Mouse (Mus musculus) kidney, embryonic 16.5 days (tissue): ENCODE results near the gene Shq1. TPM values are rescaled to one million over a fixed set of nuclear protein-coding genes. Genes with fewer than 3 reads are reported as not detected.

ENCODE experiments used
- ATAC-seq: fragments of 200-750 bp; cut with Nextera tagmentation; 2 replicates; pipeline ENCODE4 v1.8.0; 2017; ENCODE audit warnings: moderate TSS enrichment; ENCODE audit not compliant: low FRiP score, low TSS enrichment
- H3K27ac ChIP-seq: fragments of 300-500 bp; sonication (generic); 2 replicates; pipeline ENCODE4 v1.5.1; 2014; ENCODE audit warnings: low read length
- H3K27me3 ChIP-seq: fragments of 300-500 bp; sonication (generic); 2 replicates; pipeline ENCODE4 v1.6.1; 2014; ENCODE audit warnings: low read length, control low read depth, mixed read lengths; ENCODE audit not compliant: insufficient read depth
- H3K36me3 ChIP-seq: fragments of 300-500 bp; sonication (generic); 2 replicates; pipeline ENCODE4 v1.6.1; 2014; ENCODE audit warnings: low read length, control low read depth, mixed read lengths; ENCODE audit not compliant: insufficient read depth
- H3K4me1 ChIP-seq: fragments of 300-500 bp; sonication (generic); 2 replicates; pipeline ENCODE4 v1.6.1; 2014; ENCODE audit warnings: low read length, control low read depth, mixed read lengths; ENCODE audit not compliant: insufficient read depth
- H3K4me2 ChIP-seq: fragments of 300-500 bp; sonication (generic); replicated peaks from 2 replicates; pipeline ENCODE4 v1.6.1; 2014; ENCODE audit warnings: low read depth, low read length
- H3K4me3 ChIP-seq: fragments of 300-500 bp; sonication (generic); 2 replicates; pipeline ENCODE4 v1.5.1; 2014; ENCODE audit warnings: mild to moderate bottlenecking, low read length
- H3K9ac ChIP-seq: fragments of 300-500 bp; sonication (generic); replicated peaks from 2 replicates; pipeline ENCODE4 v1.6.1; 2014; ENCODE audit warnings: low read length
- H3K9me3 ChIP-seq: fragments of 300-500 bp; sonication (generic); 2 replicates; pipeline ENCODE4 v1.6.1; 2016; ENCODE audit warnings: low read length, control low read depth
- WGBS: fragments of 180-500 bp; shearing (Covaris S2); extraction: QIAGEN DNeasy Blood & Tissue Kit; methylation state at CpG from one replicate; pipeline ENCODE4 v1.1.7; 2014; 5-methylcytosine and 5-hydroxymethylcytosine counted together
- polyA plus RNA-seq: library from polyadenylated mRNA; unstranded; fragments of >200 nt; fragmentation: Nextera tagmentation; extraction: Ambion mirVana; gene quantifications from 2 replicates; pipeline ENCODE4 v1.2.1, GENCODE M21; 2015

Gene Shq1
- polyA plus RNA-seq, 1 experiment from 2014 or later = 20.8 TPM

DNA sequence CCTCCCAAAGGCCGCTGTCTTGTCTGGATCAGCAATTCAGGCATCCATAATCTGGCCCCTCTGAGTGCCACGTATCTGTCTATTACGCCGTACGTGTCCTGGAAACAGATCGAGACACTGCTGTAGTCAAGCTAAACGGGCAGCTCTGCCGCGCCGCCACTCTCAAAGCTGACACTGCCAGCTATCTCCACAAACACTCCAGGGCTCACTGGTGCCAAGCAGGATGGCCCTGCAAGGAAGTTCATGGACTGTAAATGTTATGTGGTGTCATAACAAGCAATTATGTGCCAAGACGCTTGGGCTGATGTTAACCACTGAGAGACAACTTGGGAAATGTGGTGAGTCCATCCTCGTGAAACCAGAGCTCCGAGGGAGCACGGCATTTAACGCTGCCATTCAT lies 26.3 kb downstream of the Shq1 start:
- H3K27ac ChIP-seq = no peak overlapping the region
- no peaks in the 10 kb centered on the region for H3K9me3 ChIP-seq
- H3K4me1 ChIP-seq = 0 out of 2 replicates have a peak, but pooled peaks cover 3% of the 10 kb centered on the region
- no peaks in the 10 kb centered on the region for H3K27me3 ChIP-seq
- no peak for ATAC-seq
- H3K4me3 ChIP-seq = no peak overlapping the region
- 88% methylated on average over 15 of the region's 15 CpGs for WGBS
- no peak overlapping the region for H3K9ac ChIP-seq
- 0 out of 2 replicates have a peak, but pooled peaks cover 4% of the 10 kb centered on the region for H3K36me3 ChIP-seq
- no peak overlapping the region for H3K4me2 ChIP-seq

DNA sequence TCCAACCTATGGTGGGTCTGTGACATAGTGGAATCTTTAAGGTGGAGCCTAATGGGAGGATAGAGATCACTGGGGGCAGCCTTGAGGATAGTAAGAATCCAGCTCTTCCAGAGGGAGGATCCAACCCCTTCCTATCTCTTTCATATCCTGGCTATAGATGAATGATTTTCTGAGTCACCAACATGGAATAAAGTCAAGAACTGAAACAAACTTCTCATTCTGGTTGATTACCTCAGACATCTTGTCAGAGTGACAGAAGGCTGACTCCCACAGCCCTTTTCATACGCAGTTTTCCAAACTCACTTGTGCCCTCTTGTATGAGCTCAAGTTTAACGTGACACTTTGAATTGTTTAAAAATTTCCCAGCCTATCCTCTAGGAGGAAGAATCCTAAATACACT lies 28.2 kb downstream of the Shq1 start:
- ATAC-seq = no peak

DNA sequence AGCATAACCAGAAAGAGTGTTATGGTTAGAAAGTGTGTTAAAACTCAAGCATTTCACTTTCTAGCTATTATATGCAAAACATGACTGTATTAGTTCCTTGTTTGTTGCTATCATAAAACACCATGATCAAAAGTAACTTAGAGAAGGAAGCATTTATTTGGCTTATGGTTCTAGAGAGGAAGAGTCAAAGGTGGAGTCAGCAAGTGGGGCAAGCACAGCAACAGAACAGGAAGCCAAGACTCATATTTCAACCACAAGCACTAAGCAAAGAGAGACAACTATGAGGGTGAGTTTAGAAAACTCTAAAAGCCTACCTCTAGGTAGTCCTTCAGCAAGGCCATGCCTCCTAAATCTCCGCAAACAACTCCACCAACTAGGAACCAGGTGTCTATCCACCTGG lies 30.4 kb downstream of the Shq1 start:
- no peak overlapping the region for H3K4me2 ChIP-seq
- H3K27ac ChIP-seq = no peak overlapping the region
- no peaks in the 10 kb centered on the region for H3K9me3 ChIP-seq
- H3K27me3 ChIP-seq = no peaks in the 10 kb centered on the region
- ATAC-seq = no peak
- no peak overlapping the region for H3K9ac ChIP-seq
- no peak overlapping the region for H3K4me3 ChIP-seq
- 100% methylated on average over 1 of the region's 1 CpGs for WGBS
- 0 out of 2 replicates have a peak, but pooled peaks cover under 1% of the 10 kb centered on the region for H3K4me1 ChIP-seq
- no peaks in the 10 kb centered on the region for H3K36me3 ChIP-seq

More for the DNA sequence above, 28.2 kb downstream of the Shq1 start:
- no peak overlapping the region for H3K4me2 ChIP-seq
- no peaks in the 10 kb centered on the region for H3K9me3 ChIP-seq
- H3K27me3 ChIP-seq = no peaks in the 10 kb centered on the region
- no peak overlapping the region for H3K27ac ChIP-seq
- no peak overlapping the region for H3K4me3 ChIP-seq
- H3K9ac ChIP-seq = no peak overlapping the region
- H3K4me1 ChIP-seq = 0 out of 2 replicates have a peak, but pooled peaks cover 3% of the 10 kb centered on the region
- 69% methylated on average over 2 of the region's 2 CpGs for WGBS
- 0 out of 2 replicates have a peak, but pooled peaks cover 4% of the 10 kb centered on the region for H3K36me3 ChIP-seq

DNA sequence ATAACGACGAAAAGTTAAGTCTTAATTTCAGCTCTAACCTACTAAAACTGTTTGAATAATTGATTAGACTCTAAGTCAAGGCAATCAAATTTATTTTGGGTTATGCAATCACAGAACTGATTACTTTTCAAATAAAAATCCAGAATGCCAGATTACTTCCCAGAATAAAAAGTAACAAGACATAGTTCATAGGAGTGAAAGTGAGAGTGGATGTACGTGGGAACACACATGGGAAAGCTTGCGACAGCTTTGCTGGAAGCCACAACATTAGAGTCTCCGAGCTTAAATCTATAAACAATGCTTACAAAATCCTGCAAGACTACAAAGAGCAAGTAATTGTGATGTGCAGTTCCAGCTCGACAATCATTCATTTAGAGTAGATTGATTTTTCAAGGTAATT lies 41.9 kb downstream of the Shq1 start:
- no peaks in the 10 kb centered on the region for H3K36me3 ChIP-seq
- H3K4me3 ChIP-seq = no peak overlapping the region
- no peak for ATAC-seq
- no peak overlapping the region for H3K27ac ChIP-seq
- 87% methylated on average over 6 of the region's 6 CpGs for WGBS
- no peaks in the 10 kb centered on the region for H3K4me1 ChIP-seq
- H3K4me2 ChIP-seq = no peak overlapping the region
- H3K9ac ChIP-seq = no peak overlapping the region
- H3K9me3 ChIP-seq = no peaks in the 10 kb centered on the region
- no peaks in the 10 kb centered on the region for H3K27me3 ChIP-seq

DNA sequence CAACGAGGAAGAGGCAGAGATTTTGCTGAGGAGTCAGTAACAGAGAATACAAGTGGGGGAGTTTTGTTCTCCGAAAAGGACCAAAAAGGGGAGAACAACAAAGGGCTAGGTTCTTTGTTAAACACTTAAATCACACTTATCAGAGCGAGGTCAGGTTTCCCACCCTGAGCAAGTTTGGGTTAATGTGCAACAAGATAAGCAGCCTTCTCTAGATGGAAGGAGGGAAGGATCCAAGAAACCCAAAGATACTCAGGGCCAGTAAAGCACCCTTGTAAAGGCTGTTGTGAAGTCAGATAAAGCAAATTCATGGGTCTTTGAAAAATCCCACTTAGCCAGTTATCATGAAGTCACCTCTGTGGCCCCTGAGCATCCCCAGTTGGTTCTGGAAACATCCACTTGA lies 42.7 kb downstream of the Shq1 start:
- no peak overlapping the region for H3K4me3 ChIP-seq
- ATAC-seq = no peak

DNA sequence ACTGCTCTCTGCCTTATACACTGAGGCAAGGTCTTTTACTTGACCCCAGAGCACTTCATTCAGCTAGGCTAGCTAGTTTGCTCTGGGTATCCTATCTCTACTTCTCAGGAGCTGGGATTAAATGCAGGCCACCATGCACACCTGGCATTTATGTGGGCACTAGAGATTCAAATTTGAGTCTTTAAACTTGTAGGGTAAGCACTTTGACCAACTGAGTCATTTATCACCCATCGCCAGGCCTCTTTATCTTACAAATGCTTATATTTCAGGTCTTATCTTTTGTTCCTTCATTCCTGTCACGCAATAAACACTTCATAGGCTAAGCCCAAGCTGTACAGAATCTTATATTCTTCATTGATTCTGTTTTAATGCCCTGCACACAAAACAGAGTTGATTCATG lies 47.0 kb downstream of the Shq1 start:
- Histone ChIP-seq H3K4me1 (no peaks in the 10 kb centered on the region; the same call in 1 of the 2 replicates), H3K9me3 (no peaks in the 10 kb centered on the region), H3K27me3 (no peaks in the 10 kb centered on the region), H3K9ac (no peak overlapping the region), H3K4me3 (no peak overlapping the region), H3K4me2 (no peak overlapping the region), H3K27ac (no peak overlapping the region), H3K36me3 (no peaks in the 10 kb centered on the region)
- ATAC-seq = no peak
- 89% methylated on average over 2 of the region's 2 CpGs for WGBS

More for the DNA sequence above, 42.7 kb downstream of the Shq1 start:
- H3K9ac ChIP-seq = no peak overlapping the region
- H3K9me3 ChIP-seq = no peaks in the 10 kb centered on the region
- no peak overlapping the region for H3K27ac ChIP-seq
- H3K36me3 ChIP-seq = no peaks in the 10 kb centered on the region
- H3K27me3 ChIP-seq = no peaks in the 10 kb centered on the region
- no peaks in the 10 kb centered on the region for H3K4me1 ChIP-seq
- WGBS = 47% methylated on average over 3 of the region's 3 CpGs
- no peak overlapping the region for H3K4me2 ChIP-seq

DNA sequence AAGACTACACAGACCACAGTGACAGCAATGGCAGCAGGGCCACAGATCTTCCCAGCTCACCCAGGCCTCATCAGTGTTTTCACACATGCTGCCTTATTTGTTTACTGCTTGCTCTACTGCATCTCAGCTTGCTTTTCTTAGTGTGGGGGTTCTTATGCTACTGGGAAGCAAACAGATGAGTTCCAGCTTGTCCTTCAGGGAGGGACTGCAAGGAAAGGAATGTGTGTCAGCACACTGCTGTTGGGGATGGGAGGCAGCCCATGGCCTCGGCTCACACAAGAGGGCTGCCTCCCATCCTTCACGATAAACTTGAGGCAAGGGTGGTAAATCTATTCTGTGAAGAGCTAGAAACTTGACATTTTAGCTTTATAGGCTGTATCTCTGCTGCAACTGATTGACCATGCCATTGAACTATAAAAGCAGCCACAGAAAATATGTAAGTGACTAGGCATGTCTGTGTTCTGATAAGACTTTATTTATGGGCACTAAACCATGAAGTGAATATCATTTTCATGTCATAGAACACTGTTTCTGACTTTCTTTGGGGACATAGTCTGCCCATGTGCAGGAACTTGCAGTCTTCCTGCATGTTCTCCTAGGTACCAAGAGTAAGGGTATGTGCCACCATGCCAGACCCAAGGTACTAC lies 48.0 kb downstream of the Shq1 start:
- H3K4me2 ChIP-seq = no peak overlapping the region
- ATAC-seq = no peak
- no peak overlapping the region for H3K4me3 ChIP-seq
- H3K36me3 ChIP-seq = no peaks in the 10 kb centered on the region
- no peaks in the 10 kb centered on the region for H3K9me3 ChIP-seq
- no peaks in the 10 kb centered on the region; the same call in 1 of the 2 replicates for H3K4me1 ChIP-seq
- H3K9ac ChIP-seq = no peak overlapping the region
- WGBS = 36% methylated on average over 2 of the region's 2 CpGs
- H3K27ac ChIP-seq = no peak overlapping the region
- no peaks in the 10 kb centered on the region for H3K27me3 ChIP-seq

DNA sequence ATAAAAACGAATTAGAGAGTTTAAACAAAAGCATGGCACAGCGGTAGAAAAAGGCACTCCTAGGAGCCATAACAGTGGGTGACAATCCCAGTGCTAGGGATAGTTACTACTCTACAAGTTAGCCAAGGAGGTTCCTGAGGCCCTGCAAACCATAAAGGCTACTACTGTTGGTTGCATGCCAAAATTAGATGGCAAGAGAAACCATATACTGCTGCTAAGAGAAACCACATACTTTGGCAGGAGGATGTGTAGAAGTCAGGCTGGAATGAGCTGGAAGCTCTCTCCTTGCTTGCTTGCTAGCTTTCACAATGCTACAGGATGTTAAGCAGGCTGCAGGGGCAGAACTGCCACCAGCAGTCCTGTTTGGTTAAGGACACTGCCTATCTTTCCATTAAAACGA lies 50.5 kb downstream of the Shq1 start:
- Histone ChIP-seq H3K4me1 (no peaks in the 10 kb centered on the region; the same call in 1 of the 2 replicates), H3K9me3 (no peaks in the 10 kb centered on the region), H3K9ac (no peak overlapping the region), H3K4me3 (no peak overlapping the region), H3K4me2 (no peak overlapping the region), H3K27ac (no peak overlapping the region), H3K27me3 (no peaks in the 10 kb centered on the region), H3K36me3 (0 out of 2 replicates have a peak, but pooled peaks cover 4% of the 10 kb centered on the region)
- no peak for ATAC-seq
- 89% methylated on average over 3 of the region's 3 CpGs for WGBS

DNA sequence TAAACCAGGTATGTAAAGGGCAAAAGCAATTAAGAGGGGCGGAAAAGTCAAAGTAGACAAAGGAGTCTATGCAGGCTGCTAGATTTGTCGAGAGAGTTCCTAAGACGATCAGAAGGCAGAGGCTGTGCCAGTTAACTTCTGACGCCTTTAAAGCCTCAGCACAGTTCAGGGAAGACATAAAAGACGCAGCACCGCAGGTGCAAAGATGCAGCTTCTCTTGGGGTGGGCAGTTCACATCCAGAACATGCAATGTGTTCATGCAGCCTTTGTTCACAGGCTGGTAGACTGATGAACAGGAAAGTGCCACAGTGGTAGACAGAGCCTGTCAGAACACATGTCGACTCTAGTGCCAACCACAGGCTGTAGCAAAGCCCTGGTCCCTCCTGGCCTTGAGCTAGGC lies 51.6 kb downstream of the Shq1 start:
- H3K27me3 ChIP-seq = no peaks in the 10 kb centered on the region
- H3K4me3 ChIP-seq = no peak overlapping the region
- no peak overlapping the region for H3K27ac ChIP-seq
- no peak overlapping the region for H3K4me2 ChIP-seq
- H3K4me1 ChIP-seq = no peaks in the 10 kb centered on the region; the same call in 1 of the 2 replicates
- ATAC-seq = no peak
- 81% methylated on average over 7 of the region's 7 CpGs for WGBS
- no peak overlapping the region for H3K9ac ChIP-seq
- no peaks in the 10 kb centered on the region for H3K9me3 ChIP-seq
- 0 out of 2 replicates have a peak, but pooled peaks cover 4% of the 10 kb centered on the region for H3K36me3 ChIP-seq

DNA sequence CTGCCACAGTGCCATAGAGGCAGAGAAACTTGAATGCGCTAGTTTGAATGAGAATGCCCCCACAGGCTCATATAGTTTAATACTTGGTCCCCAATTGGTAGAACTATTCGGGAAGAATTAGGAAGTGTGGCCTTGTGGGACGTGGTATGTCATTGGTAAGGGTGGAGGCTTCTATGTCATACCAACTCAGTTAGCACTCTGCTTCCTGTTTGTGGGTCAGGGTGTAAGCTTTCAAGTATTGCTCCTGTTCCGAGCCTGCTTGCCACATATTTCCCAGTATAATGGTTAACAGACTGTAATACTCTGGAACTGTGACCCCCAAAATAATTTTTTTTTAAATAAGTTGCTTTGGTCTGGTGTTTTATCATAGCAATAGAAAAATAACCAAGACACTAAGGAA lies 54.8 kb downstream of the Shq1 start:
- Histone ChIP-seq H3K27me3 (no peaks in the 10 kb centered on the region), H3K9ac (no peak overlapping the region), H3K27ac (no peak overlapping the region), H3K4me2 (no peak overlapping the region), H3K36me3 (0 out of 2 replicates have a peak, but pooled peaks cover 6% of the 10 kb centered on the region), H3K9me3 (no peaks in the 10 kb centered on the region), H3K4me1 (no peaks in the 10 kb centered on the region), H3K4me3 (no peak overlapping the region)
- ATAC-seq = no peak
- WGBS = 87% methylated on average over 4 of the region's 4 CpGs
